Mouse (Mus musculus) induced T-regulatory cell, adult 2 months (primary cell): ENCODE data around the gene Ccpg1.

ENCODE experiments used
- DNase-seq: peaks from one replicate; pipeline ENCODE4 v3.0.0-alpha.2; 2012; ENCODE audit warnings: low read depth

Ccpg1 gene

DNA sequence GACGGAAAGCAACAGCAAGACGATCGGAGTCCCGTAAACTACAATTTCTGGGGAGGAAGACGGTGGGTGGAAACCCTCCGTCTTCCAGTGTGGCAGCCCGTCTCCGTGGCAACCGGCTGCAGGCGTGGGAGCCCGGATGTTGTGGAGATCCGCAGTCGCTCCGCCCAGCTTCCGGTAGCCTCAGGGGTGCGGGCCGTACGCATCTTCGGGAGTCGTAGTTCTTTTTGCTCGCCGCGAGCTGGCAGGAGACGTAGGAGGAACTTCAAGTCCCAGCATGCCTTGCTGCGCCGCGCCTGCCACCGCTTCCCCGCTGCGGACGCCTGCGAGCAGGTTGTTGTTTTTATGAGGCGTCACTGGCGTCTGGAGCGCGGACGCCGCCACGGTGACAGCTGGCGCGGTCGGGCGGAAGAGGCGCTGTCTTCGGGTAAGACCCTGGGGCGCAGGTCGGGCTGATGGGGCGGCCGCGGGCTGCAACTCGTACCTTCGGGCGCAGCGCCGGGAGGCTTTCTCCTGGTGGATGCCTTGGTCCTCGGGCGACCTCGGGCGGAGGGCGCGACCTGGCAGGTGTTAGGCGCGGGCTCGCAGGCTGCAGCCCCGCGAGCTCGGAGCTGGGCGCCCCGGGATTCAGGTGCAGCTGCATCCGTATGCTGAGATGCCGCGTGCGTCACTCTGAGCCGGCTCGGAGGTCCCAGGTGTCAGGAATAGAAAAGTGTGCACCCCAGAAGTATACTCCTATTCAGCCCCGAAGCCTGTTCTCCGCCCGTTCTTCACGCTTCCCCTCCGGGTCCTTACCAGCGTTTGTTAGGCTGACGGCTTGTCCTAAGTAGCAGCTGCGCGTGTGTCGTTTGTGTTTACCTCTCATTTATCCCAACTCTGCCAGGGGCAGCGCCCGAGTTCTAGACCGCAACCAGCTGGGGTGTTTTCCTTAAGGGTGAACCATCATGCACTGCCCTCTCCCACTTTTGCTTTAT lies at the start of gene Ccpg1, which contains the start of gene Ccpg1os:
Gene Ccpg1 (plus strand): TSS at position 180 of the 971 bp plus-strand sequence.
Gene Ccpg1os (minus strand): TSS at position 133 of the 971 bp plus-strand sequence.
- DNase-seq = peak; percentile 98

DNA sequence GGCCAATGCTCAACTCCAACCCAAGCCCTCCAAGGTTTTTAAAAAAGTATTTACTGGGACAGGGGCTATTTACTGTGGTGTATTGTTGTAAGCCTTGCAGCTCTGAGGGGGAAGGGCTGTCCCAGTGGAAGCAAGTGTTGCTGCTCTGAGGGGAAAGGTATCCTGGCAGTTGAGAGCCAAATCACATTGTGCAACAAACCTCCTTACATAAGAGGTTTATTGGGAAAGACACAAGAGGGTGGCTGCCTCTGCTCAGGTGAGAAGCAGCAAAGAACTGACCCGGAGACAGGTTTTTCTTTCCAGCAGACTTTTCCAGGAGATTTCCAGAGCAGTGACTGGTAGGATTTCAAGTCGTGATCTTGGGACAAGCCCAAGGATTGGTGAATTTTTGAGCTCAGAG lies 48.9 kb upstream of the Ccpg1 start:
- DNase-seq = no peak

DNA sequence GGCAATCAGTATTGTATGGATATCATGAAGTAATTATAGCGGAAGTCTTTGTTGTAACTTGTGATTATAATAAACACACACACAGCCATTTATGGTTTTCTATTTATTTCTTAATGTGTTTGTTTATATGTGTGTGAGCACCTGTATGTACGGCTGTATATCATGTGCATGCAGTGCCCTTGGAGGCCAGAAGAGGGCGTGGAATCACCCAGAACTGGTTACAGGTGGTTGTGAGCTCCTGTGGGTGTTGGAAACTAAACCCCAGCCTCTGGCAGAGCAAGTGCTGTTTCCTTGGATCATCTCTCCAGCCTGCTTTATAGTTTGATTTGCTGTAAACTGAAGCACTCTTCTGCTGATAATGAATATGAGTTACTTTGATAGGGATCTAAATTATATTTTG lies 41.8 kb upstream of the Ccpg1 start:
- peak; percentile 40 for DNase-seq

DNA sequence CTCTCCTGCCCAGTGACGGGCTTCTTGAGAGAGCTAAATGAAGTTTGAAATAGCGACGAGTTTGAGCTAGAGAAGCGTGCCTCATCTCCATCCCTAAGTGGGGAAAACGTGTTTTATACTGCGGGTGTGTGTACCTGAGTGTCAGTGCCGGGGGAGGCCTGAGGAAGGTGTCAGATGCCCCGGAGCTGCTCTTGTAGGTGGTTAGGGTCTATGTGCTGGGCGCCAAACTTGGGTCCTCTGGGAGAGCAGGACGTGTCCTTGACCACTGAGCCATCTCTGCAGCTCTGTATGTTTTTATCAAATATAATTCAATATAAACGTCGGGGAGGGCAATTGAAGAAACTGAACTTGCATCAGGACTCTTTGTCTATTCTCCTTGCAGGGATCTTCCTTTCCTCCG lies 40.9 kb upstream of the Ccpg1 start:
- no peak for DNase-seq

DNA sequence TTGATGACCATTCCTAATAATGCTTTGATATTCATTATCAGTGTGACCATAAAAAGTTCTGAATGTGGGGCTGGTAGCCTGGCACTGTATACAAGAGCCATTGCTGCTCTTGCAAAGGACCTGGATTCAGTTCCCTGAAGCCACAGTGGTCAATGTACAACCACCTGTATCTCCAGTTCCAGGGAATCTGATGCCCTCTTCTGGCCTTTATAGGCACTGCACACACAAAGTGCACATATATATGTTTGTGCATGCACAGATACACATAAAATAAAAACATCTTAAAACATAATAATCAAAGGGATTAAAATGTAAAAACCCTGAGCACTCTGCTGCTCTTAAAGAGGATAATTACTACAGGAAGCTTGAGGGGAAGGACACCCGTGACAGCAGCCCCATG lies 38.2 kb upstream of the Ccpg1 start:
- no peak for DNase-seq

DNA sequence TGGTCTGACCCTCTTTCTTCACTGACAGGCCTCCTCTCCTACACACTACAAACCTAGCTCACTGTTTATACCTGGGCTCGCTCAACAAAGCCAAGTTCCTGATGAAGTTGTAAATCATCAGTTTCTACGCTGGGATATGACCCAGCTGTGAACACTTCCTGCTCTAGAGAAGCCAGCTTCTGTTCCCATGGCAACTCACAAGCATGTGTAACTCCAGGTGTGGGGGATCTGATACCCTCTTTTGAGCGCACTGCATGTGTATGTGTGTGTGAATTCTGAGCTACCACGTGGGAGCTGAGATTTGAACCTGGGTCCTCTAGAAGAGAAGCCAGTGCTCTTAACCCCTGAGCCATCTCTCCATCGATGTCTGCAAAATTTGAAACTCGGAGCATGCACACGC lies 35.7 kb upstream of the Ccpg1 start:
- no peak for DNase-seq

DNA sequence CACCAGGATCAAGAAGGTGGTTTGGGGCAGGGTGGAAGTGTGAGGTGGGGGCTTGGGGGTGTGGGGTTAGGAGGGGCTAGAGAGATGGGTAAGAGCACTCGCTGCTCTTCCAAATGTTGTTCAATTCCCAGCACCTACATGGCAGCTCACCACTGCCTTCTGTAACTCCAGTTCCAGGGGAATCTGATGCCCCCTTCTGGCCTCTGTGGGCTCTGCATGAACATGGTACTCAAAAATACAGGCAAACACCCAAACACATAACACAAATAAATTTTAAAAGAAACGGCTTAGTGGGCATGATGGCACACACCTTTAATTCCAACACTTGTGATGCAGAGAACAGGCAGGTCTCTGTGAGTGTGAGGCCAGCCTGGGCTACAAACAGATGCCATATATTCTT lies 30.5 kb upstream of the Ccpg1 start:
- peak; percentile 64 for DNase-seq

DNA sequence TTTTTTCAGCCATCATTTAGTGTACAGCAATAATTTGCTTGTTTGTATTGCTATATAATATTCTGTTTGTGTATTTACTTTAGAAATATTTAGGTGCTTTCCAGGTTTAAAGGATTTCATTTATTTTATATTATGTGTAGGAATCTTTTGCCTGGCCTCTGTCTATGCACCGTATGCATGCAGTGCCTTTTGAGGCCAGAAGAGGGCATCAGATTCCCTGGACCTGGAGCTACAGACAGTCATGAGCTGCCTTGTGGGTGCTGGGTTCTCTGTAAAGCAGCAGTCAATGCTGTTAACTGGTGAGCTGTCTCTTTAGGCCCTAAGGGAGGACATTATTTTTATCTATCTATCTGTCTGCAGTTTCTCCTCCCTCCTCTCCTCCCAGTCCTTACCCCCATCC lies 29.7 kb upstream of the Ccpg1 start:
- DNase-seq = peak; percentile 79

DNA sequence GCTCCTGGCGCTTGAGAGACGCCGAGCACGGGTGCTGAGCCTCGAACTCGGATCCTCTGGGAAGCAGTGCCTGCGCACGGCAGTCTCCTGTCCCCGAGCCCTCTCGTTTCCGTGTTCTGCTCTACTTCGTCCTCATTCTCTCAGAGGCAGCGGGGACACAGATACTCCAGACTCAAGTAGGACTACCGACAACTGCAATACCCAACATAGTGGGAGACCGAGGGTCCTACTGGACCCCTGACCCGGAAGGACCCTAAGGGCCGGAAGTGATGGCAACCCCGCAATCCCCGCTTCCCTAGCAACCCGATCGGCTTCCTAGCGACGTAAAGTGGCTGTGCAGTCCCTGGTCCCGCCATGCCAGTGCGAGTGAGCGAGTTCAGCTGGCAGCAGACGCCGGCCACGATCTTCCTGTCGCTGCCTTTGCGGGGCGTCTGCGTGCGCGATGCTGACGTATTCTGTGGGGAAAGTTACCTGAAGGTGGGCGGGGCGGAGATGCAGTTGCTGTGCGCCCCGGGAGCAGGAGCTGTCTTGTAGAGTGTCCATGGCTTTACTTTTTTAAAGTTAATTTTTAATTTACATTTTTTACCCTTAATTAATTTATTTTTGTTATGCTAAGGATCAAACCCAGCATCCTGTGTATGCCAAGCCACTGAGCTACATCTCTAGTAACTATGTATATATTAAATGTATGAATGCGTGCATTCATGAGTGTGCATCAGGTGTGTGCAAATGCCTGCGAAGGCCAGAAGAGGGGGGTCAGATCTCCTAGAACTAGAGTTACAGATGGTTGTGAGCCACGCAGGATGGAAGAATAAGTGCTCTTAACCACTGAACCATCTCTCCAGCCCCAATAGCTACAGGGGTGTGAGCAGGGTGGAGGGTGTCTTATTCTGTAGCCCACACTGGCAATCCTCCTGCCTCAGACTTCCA lies 26.4 kb upstream of the Ccpg1 start, which contains the start of the genes Dyx1c1 and Gm44503:
Gene Dyx1c1 (plus strand): TSS at position 265 of the 930 bp plus-strand sequence.
Gene Gm44503 (plus strand): TSS at position 332 of the 930 bp plus-strand sequence.
- peak; percentile 95 for DNase-seq

DNA sequence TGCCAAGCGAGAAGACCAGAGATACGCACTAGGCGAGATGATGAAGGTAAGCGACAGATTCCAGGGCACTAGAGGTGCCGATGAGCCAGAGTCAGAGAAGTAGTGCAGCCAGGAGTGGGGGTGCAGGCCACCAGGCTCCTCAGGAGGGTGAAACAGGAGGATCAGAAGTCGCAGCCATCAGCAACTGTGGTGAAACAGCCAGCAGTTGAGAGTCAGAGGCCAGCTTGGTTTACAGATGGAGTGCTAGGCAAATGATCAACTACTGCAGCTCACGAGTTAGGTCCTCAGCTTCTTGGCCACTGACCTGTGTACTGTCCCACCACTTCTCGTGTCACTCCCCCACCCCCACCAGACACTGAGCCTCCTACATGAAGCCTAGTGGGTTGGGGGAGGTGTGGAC lies 23.9 kb upstream of the Ccpg1 start:
- no peak for DNase-seq

DNA sequence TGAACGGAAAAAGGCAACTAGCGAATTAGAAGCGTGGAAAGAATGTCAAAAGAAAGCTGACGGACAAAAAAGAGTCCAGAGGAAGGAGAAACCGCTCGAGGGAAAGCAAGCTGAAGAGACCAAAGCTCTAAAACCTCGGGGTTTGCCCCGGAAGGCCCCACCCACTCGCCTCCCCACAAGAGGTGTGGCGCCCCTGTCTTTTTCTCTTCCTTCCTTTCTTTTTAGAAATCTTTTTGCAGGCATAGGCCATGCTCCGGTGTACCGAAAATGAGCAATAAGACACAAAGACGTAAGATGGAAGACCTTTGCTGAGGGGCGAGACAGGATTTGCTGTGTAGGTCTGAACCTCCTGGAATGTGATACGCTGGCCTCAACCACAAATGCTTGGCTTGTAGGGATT lies 23.3 kb upstream of the Ccpg1 start:
- peak; percentile 92 for DNase-seq

DNA sequence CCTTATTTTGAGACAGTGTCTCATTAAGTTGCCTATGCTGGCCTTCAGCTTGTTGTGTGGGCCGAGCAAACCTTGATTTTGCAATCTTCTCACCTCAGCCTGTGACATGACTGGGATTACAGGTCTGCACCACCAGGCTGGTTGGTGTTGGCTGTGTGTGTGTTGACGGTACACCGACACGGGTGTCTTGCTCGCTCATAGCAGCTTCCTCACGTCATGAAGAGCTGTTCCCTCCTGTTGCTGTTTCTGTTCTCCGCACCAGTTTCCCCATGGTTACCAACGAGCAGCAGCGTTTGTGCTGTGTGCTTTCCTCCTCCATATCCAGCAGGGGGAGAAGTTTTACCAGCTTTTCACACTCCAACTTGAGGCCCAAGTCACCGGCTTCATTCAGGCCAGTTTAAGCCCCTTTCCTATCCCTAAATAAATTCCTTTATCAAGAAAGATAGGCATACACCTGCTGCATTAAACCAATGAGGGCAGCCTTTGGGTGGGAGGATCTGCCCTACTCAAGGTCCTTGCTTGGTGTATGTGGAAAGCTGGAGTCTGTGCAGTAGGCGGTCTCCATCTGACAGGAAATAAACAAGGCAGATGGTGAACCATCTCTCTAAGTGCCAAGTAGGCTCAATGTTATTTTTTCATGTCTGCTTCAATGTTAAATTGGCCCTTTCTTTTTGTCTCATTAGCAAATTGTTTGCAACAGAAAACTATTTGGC lies 16.7 kb upstream of the Ccpg1 start:
- peak; percentile 89 for DNase-seq

DNA sequence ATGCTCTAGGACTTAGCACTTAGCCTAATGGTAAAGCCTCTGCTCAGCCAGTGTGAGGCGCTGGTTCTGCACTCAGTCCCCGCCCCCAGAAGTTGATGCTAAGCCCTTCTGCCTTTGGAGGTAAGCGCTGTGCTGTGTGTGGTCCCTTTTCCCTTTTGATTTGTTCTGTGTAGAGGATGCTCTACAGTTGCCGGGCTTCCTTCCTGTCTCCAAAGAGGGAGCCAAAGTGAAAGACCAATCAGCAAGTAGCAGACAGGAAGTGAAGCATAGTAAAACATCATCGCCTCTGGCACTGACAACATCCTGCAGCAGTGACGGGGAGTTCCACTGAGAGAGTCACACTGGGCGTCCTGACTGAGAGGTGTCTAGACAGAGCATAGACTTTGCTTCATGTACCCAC lies 15.4 kb upstream of the Ccpg1 start:
- peak; percentile 91 for DNase-seq

DNA sequence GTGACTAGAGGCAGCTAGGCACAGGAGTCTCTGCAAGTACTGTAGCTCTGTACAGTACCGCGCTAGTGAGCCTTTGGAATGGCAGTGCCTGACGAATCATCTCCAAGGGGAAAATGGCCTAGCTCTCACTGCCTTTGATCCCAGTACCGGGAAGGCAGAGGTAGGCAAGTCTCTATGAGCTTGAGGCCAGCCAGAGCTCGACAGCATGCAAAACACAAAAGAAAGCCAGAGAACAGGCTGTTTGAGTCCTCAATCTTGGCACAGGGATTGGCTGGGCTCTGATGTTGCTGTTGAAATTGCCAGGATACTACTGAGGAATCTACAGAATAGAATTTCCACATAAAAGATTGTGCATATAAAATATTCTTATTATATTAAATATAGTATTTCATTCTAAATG lies 12.8 kb upstream of the Ccpg1 start:
- no peak for DNase-seq

DNA sequence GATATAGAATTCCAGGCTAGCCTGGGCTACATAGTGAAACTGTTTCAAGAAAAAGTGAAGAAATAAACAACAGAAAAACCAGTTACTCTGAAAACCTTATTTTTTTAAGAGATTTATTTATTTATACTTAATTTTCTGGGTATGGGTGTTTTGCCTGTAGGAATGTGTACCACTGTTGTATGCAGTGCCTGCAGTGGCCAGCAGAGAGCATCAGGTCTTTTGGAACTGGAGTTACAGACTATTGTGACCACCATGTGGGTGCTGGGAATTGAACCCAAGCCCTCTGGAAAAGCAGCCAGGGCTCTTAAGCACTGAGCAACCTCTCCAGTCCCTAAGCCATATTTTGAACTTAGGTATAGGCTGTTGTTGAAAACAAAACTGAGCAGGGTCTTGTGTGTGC lies 12.2 kb upstream of the Ccpg1 start:
- DNase-seq = no peak

DNA sequence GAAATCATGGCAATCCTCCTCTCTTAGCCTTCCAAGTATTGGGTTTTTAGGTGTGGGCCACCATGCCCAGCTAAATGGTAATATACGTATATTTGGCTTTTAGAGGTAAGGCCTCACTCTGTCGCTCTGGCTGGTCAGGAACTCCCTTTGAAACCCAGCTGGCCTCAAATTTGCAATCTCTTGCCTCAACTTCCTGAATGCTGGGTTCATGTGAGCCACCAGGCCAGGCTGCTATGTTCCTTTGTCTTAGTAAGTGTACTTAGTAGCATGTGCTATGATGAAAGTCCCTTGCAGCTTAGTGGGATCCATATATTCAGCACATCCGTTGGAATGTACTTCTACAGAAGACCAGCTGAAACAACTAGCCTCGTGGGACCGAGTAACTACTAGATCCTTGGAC lies 10.5 kb upstream of the Ccpg1 start:
- DNase-seq = no peak

DNA sequence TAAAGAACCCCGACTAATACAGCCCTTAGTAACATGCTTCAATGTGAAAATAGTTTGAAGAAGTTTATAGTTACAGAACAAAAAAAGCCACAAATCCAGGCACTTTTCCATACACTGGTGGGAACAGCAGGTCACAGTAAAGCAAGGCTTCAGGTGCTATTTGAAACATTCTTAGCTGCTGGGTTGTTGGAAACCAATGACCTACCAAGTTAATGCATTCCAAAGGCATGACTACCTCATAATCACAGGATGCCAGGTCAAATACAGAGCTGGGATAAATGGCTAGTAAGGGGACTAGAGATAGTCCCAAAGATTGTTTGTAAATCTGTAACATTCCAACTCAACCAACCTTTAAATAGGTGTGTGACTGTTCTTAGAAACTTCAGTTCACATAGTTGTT lies 10.0 kb upstream of the Ccpg1 start:
- no peak for DNase-seq

DNA sequence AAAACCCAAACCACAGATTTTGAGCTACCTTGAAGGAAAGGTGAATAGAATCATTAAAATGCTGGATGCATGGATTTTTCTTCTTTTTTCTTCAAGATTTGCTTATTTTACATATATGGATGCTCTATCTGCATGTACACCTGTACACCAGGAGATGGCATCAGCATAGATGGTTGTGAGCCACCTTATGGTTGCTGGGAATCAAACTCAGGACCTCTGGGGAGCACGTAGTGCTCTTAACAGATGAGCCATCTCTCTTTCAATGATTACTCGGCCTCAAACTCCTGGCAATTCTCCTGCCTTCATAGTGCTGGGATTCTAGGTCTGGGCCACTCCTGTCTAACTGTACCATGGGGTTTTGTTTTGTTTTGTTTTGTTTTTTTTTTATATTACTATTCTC lies 2.2 kb upstream of the Ccpg1 start:
- DNase-seq = peak; percentile 54

DNA sequence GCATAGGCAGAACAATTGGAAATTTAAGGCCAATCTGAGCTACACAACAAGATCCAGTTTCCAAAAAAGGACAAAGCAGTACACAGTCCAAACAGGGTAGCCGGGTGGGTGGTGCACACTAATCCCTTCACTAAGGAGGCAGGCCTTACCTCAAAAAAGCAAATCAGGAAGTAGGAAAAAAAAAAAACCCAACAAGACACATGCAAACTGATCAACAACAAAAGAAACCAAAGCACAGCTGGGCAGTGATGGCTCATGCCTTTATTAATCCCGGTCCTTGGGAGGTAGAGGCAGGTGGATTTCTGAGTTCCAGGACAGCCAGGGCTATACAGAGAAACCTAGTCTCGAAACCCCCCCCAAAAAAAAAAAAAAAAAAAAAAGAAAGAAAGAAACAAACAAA lies 2.5 kb downstream of the Ccpg1 start:
- DNase-seq = peak; percentile 33

DNA sequence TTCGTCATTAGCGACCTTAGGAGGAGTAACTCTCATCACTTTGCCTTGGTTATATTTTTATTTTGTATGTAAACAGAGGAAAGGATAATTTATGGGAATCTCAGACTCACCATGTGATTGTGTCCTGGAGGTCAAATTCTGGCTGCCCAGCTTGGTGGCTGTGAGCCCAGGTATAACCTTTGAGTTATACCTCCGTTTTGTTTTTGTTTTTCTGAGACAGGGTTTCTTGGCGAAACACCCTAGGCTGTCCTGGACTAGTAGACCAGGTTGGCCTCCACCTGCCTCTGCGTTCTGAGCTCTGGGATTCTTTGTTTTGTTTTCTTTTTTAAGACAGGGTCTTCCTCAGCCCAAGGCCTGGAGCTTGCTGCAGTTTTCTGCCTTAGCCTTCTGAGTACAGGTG lies 3.5 kb downstream of the Ccpg1 start:
- no peak for DNase-seq

DNA sequence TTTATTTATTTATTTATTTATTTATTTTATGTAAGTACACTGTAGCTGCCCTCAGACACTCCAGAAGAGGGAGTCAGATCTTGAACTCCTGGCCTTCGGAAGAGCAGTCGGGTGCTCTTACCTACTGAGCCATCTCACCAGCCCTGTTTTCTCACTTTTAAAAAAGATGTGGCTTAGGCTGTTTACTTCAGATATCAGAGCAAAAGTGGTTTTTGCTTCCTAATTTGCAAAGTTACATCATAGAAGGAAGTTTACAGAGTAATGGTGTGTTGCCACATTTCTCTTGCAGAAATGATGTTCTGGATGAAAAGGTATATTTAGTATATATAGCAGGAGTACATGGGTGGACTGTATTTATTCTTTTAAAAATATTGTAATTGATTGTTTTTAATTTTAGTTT lies 6.2 kb downstream of the Ccpg1 start:
- no peak for DNase-seq

DNA sequence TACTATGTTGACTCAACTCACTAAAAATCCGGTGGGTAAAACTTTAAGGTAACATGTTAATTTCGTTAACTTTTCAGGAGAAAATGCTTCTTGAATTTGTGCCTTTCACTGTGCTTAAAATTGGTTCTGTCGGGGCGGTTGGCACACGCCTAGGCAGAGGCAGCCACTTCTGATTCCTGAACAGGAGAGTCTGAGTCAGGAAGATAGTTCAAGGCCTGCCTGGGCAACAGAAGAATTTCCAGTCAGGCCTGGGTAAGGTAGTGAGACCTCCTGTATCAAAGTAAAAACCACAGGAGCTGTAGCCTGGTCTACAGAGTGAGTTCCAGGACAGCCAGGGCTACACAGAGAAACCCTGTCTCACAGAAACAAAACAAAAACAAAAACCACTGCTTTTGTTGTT lies 7.3 kb downstream of the Ccpg1 start:
- DNase-seq = no peak
